Mouse (Mus musculus) midbrain, embryonic 16.5 days (tissue): ENCODE results near the gene Prkag1. TPM values are rescaled to one million over a fixed set of nuclear protein-coding genes. Genes with fewer than 3 reads are reported as not detected.

Source experiments
- ATAC-seq: fragments of 200-750 bp; cut with Nextera tagmentation; 2 replicates; pipeline ENCODE4 v1.8.0; 2017; ENCODE audit warnings: moderate TSS enrichment
- H3K27ac ChIP-seq: fragments of 300-500 bp; sonication (generic); 2 replicates; pipeline ENCODE4 v1.5.1; 2014; ENCODE audit warnings: mild to moderate bottlenecking, low read length, mixed read lengths
- H3K27me3 ChIP-seq: fragments of 300-500 bp; sonication (generic); 2 replicates; pipeline ENCODE4 v1.6.1; 2014; ENCODE audit warnings: low read depth, low read length, mixed read lengths; ENCODE audit not compliant: control insufficient read depth, insufficient read depth
- H3K36me3 ChIP-seq: fragments of 300-500 bp; sonication (generic); 2 replicates; pipeline ENCODE4 v1.6.1; 2014; ENCODE audit warnings: mild to moderate bottlenecking, low read length, moderate library complexity, mixed read lengths; ENCODE audit not compliant: control insufficient read depth, insufficient read depth
- H3K4me1 ChIP-seq: fragments of 300-500 bp; sonication (generic); 2 replicates; pipeline ENCODE4 v1.6.1; 2014; ENCODE audit warnings: mild to moderate bottlenecking, low read length, mixed read lengths; ENCODE audit not compliant: control insufficient read depth, insufficient read depth
- H3K4me2 ChIP-seq: fragments of 300-500 bp; sonication (generic); 2 replicates; pipeline ENCODE4 v1.6.1; 2014; ENCODE audit warnings: mild to moderate bottlenecking, low read length, mixed read lengths
- H3K4me3 ChIP-seq: fragments of 300-500 bp; sonication (generic); 2 replicates; pipeline ENCODE4 v1.5.1; 2014; ENCODE audit warnings: low read depth, mild to moderate bottlenecking, low read length, moderate library complexity, mixed read lengths
- H3K9ac ChIP-seq: fragments of 300-500 bp; sonication (generic); 2 replicates; pipeline ENCODE4 v1.6.1; 2014; ENCODE audit warnings: low read depth, low read length, mixed read lengths
- H3K9me3 ChIP-seq: fragments of 300-500 bp; sonication (generic); replicated peaks from 2 replicates; pipeline ENCODE4 v1.6.1; 2014; ENCODE audit warnings: mild to moderate bottlenecking, low read length, mixed read lengths; ENCODE audit not compliant: control insufficient read depth, poor library complexity, severe bottlenecking
- WGBS: fragments of 180-500 bp; shearing (Covaris S2); extraction: QIAGEN DNeasy Blood & Tissue Kit; methylation state at CpG from one replicate; pipeline ENCODE4 v1.1.7; 2014; 5-methylcytosine and 5-hydroxymethylcytosine counted together
- polyA plus RNA-seq: library from polyadenylated mRNA; unstranded; fragments of >200 nt; fragmentation: Nextera tagmentation; extraction: Ambion mirVana; gene quantifications from 2 replicates; pipeline ENCODE4 v1.2.1, GENCODE M21; 2015

Prkag1 gene
- polyA plus RNA-seq, 1 experiment from 2014 or later: 72.9 TPM

DNA sequence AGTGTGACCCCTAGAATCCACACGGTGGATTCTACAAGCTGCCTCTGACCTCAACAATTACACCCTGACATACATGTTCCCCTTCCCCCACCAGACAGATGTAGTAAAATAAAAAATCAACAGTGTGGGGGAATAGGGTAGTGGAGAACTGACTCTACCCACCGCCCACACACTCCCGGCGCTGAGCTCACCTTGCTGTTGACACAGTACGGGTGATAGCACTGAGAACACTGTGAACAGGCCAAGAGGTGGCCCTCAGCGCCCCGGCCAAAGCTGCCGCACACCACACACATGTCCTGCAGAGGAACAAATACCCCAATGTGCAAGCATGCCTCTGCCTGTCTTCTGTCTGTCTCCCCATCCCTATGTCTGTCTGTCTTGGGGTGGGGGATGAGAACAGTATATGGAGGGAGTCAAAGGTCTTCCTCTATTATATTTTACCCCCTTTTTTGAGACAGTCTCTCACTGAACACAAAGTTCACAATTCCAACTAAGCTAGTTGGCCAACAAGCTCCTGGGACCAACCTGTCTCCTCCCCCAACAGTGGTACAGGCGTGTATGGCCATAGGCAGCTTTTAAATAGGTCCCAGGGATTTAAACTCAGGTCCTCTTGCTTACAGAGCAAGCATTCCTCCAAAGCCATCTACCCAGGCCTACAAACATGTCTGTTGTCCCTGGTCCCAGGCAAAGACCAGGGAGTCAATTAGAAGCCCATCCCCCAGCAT is 28.2 kb upstream of the Prkag1 start:
- Histone ChIP-seq H3K27me3 (no peaks in the 10 kb centered on the region), H3K4me1 (no peaks in the 10 kb centered on the region), H3K36me3 (peaks cover 66% of the 10 kb centered on the region), H3K9me3 (no peaks in the 10 kb centered on the region), H3K4me3 (no peak overlapping the region), H3K9ac (no peak overlapping the region), H3K27ac (no peak overlapping the region), H3K4me2 (no peak overlapping the region)
- no peak for ATAC-seq
- 85% methylated on average over 9 of the region's 9 CpGs for WGBS

DNA sequence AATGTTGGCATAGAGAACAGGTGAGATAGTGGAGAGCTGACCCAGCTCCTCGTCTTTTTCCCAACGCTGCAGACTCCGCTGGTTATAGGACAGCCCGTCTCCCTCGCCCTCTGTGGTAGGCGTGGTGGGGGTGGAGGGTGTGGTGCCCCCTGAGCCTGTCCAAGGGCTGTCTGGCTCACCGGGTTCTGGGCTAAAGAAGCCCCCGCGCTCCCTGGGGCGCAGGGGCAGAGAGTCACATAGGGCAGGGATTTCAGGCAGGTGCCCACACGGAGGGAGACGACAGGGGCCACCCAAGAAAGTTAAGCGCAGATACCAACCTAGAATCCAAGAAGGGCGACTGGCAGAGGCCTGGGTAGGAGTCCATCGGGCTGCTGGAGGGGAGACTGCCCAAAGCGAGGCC is 22.9 kb upstream of the Prkag1 start:
- Histone ChIP-seq H3K36me3 (peaks cover 67% of the 10 kb centered on the region), H3K27me3 (no peaks in the 10 kb centered on the region), H3K9ac (no peak overlapping the region), H3K27ac (no peak overlapping the region), H3K4me1 (no peaks in the 10 kb centered on the region), H3K9me3 (no peaks in the 10 kb centered on the region), H3K4me3 (no peak overlapping the region), H3K4me2 (no peak overlapping the region)
- no peak for ATAC-seq
- WGBS: 93% methylated on average over 16 of the region's 16 CpGs

DNA sequence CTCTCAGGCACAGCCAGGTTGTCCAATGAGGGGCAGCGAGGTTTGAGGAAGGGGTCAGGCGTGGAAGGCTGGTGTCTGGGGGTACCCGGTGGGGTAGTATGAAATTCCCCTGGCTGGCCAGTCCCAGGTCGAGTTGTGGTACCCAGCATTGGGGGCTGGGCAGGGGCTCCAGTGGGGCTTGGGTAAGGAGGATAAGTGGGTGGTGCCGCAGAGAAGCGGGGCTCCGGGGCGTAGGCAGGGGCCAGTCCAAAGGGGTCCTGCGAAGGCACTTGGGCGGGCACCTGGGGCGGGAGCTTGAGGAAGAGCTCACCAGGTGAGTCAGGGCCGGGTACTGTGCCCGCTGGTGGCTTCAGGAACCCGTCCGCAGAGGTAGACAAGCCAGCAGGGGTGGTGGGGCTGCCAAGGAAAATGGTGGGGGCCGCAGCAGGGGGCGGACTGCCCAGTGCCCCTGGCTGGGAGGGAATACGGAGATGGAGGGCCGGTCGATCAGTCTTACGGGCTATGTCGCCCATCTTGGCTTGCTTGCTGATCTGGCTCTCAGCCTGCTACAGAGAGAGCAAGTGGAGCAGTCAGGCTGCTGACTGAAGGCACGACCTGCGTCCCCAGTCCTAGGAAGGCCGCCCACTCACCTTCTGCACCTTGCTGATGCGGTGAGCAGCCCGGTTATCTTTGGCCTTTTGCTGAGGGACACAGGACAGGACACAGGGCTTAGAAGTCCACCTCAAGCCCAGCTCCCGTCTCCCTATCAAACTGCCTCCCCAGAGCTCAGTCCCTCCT is 22.0 kb upstream of the Prkag1 start:
- WGBS: 95% methylated on average over 27 of the region's 28 CpGs
- Histone ChIP-seq H3K9me3 (no peaks in the 10 kb centered on the region), H3K36me3 (peaks cover 73% of the 10 kb centered on the region), H3K9ac (no peak overlapping the region), H3K4me2 (no peak overlapping the region), H3K27ac (no peak overlapping the region), H3K4me1 (no peaks in the 10 kb centered on the region), H3K27me3 (no peaks in the 10 kb centered on the region), H3K4me3 (no peak overlapping the region)
- no peak for ATAC-seq

DNA sequence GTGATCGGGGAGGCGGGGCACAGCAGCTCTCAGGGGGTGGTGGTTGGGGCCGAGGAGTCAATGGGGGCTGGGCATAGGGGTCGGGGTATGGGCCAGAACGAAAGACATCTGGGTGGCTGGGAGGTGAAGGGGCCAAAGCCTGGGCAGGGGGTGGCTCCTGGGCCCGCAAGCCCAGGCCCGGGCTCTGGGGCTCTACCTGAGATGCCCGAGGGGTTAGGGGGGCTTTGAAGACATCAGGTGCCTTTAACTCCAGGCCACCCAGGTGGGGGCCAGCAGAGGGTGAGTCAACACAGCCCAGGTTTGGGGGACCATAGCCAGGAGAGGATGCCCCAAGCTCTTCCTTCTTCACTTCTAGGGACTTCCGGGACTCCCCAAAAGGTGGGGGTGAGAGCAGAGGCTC is 21.4 kb upstream of the Prkag1 start:
- H3K9me3 ChIP-seq: no peaks in the 10 kb centered on the region
- H3K27me3 ChIP-seq: no peaks in the 10 kb centered on the region
- peaks cover 74% of the 10 kb centered on the region for H3K36me3 ChIP-seq
- no peak overlapping the region for H3K9ac ChIP-seq
- ATAC-seq: no peak
- 90% methylated on average over 9 of the region's 9 CpGs for whole genome bisulfite sequencing
- H3K4me1 ChIP-seq: no peaks in the 10 kb centered on the region
- no peak overlapping the region for H3K4me3 ChIP-seq
- no peak overlapping the region for H3K27ac ChIP-seq
- no peak overlapping the region for H3K4me2 ChIP-seq

DNA sequence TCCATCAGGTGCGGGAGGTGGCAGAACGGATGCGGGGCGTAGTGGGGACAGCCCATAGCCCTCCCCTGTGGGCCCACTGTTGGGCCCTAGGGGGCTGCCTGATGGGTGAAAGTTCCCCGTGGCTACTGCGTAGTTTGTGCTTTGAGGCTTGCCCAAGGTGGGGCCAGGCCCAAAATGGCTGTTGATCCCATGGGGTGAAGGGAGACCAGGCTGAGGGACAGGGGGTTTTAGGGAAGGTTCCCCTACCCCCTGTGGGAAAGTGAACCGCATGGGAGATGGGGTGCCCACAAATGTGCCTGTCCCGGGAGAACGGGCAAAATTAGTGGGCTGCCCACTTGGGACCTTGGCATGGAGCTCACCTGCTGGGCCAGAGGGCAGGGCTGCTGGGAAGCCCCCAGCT is 20.8 kb upstream of the Prkag1 start:
- 96% methylated on average over 9 of the region's 9 CpGs for WGBS
- Histone ChIP-seq H3K27ac (no peak overlapping the region), H3K4me3 (no peak overlapping the region), H3K27me3 (no peaks in the 10 kb centered on the region), H3K9ac (no peak overlapping the region), H3K4me1 (no peaks in the 10 kb centered on the region), H3K4me2 (no peak overlapping the region), H3K36me3 (peaks cover 72% of the 10 kb centered on the region), H3K9me3 (no peaks in the 10 kb centered on the region)
- ATAC-seq: no peak

DNA sequence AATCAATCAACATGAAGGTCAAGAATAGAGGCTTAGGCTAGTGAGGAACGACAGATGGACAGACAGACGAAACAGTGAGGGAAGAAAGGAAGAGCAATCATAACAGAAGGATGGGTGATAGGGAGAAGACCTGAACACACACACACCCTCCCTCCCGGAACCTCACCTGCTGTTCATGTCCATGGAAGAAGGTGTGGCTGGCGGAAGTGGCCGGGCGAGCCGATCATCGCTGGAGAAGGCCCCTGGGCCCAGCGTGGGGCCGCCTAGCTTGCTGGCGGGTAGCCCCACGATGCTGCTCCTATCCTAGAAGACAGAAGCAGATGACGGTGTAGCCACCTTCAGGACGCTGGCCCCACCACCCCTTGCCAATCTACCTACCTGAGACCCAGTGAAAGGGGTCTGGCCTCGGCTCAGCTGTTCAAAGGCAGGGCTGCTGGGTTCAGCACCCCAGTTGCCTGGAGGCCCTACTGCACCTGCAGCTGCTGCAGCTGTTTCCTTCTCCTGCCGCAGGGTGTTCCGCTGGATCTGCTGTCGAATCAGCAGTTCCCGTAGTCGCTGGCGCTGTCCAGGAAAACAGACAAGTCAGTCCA is 20.0 kb upstream of the Prkag1 start:
- no peak overlapping the region for H3K27ac ChIP-seq
- no peaks in the 10 kb centered on the region for H3K27me3 ChIP-seq
- peaks cover 75% of the 10 kb centered on the region for H3K36me3 ChIP-seq
- H3K9ac ChIP-seq: no peak overlapping the region
- no peak overlapping the region for H3K4me3 ChIP-seq
- H3K9me3 ChIP-seq: no peaks in the 10 kb centered on the region
- no peak overlapping the region for H3K4me2 ChIP-seq
- 92% methylated on average over 21 of the region's 21 CpGs for WGBS
- H3K4me1 ChIP-seq: no peaks in the 10 kb centered on the region
- ATAC-seq: no peak

DNA sequence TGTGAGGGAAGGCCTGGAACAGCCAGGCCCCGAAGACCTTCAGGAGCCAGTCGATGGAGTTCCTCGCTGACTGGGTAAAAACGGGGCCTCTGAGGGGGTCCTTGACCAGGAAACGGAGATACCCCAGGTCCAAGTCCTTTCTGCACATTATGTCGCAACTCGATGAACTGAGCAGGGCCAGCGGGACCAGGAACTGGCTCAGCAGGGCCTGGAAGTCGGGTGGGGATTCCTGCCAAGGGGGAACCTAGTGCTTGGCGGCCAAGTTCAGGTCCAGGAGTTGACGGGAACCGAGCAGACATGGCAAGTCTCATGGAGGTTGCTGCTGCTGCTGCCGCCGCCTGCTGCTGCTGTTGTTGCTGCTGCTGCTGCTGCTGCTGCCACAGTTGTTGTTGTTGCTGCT is 19.3 kb upstream of the Prkag1 start:
- no peak for ATAC-seq
- no peak overlapping the region for H3K27ac ChIP-seq
- 87% methylated on average over 14 of the region's 14 CpGs for WGBS
- no peaks in the 10 kb centered on the region for H3K27me3 ChIP-seq
- H3K9ac ChIP-seq: no peak overlapping the region
- no peak overlapping the region for H3K4me3 ChIP-seq
- no peaks in the 10 kb centered on the region for H3K4me1 ChIP-seq
- no peak overlapping the region for H3K4me2 ChIP-seq
- no peaks in the 10 kb centered on the region for H3K9me3 ChIP-seq
- peaks cover 77% of the 10 kb centered on the region for H3K36me3 ChIP-seq

DNA sequence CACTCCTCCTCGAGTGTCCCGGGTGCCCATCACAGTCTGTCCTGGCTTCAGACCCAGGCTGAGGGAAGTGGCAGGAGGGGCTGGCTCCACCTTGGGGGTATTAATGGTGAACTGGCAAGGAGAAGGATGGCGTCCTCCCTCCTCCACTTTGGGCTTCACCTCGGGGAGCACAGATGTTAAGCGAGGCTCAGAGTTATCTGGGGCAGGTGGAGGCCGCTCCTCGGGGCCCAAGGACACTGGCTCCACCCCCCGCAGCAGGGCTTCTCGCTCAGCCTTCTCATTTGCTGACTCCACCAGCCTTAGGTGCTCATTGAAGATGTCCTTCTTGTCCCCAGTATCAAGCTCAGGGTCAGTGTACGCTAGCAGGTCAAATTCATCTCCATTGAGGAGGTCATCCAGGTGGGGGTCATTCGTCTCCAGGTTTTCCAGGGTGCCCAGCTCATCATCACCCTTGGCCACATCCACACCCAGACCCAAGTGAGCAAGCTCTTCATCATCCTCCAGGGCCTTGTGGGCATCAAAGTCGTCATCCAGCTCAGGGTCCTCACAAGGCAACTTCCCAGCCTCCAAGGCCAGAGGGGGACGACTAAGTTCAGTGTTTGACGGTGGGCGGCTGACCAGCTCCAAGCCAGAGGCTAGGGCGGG is 18.8 kb upstream of the Prkag1 start:
- ATAC-seq: no peak
- Histone ChIP-seq H3K9ac (no peak overlapping the region), H3K36me3 (peaks cover 82% of the 10 kb centered on the region), H3K9me3 (no peaks in the 10 kb centered on the region), H3K27me3 (no peaks in the 10 kb centered on the region), H3K4me3 (no peak overlapping the region), H3K4me2 (no peak overlapping the region), H3K27ac (no peak overlapping the region), H3K4me1 (no peaks in the 10 kb centered on the region)
- WGBS: 93% methylated on average over 16 of the region's 16 CpGs

DNA sequence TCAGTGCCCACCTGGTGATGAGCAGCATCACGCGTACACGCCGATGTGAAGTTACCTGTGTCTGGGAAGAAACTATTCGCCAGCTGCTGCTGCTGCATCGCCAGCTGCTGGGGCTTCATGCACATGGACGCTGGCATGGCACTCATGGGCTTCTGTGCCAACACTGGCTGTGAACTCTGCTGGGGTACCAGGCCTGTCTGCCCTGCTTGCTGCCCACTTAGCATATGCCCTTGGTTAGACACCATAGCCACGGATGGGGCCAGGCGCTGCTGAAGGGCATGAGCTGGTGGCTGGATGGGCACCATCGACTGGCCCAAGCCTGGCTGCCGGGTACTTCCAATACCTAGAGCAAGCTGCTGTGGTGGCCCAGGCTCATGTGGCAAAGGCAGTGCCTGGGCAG is 17.8 kb upstream of the Prkag1 start:
- H3K4me3 ChIP-seq: no peak overlapping the region
- peaks cover 83% of the 10 kb centered on the region for H3K36me3 ChIP-seq
- H3K27me3 ChIP-seq: no peaks in the 10 kb centered on the region
- no peak overlapping the region for H3K4me2 ChIP-seq
- no peak overlapping the region for H3K9ac ChIP-seq
- no peaks in the 10 kb centered on the region for H3K9me3 ChIP-seq
- 97% methylated on average over 11 of the region's 11 CpGs for WGBS
- no peaks in the 10 kb centered on the region for H3K4me1 ChIP-seq
- H3K27ac ChIP-seq: no peak overlapping the region
- ATAC-seq: no peak
